Comparison of ENCODE assay signal across 10 mouse cellular contexts in genomic region chr15:89316146-89316545, GRCm38 (mm10). TPM values are rescaled to one million over a fixed set of nuclear protein-coding genes. Genes with fewer than 3 reads are reported as not detected.
DNase-seq lines count a peak whose midpoint lies in the region; ATAC-seq and TF ChIP-seq lines count a peak whose summit lies in the region.
"Had no signal": no experiment of that assay in that cellular context is flagged by ENCODE, and none has a peak within 500 bp of the region (broad histone marks: within the 10 kb centered on the region; RNA-seq: fewer than 3 reads in every experiment).

No protein-coding gene starts in this region.

- peaks cover 39% of the 10 kb centered on the region for H3K79me3 ChIP-seq in C2C12 (ENCODE audit: low read depth)

- H3K27me3 ChIP-seq in heart, embryonic 10.5 days (ENCODE audit: insufficient read depth, poor library complexity, severe bottlenecking): 0 out of 2 replicates have a peak, but pooled peaks cover 1% of the 10 kb centered on the region
- H3K27me3 ChIP-seq in C2C12 (ENCODE audit: control insufficient read depth, insufficient read depth, insufficient read length): no peaks in the 10 kb centered on the region
- H3K27me3 ChIP-seq in lung, embryonic 16.5 days (ENCODE audit: control insufficient read depth, insufficient read depth, low read depth, low read length): no peaks in the 10 kb centered on the region
- H3K27me3 ChIP-seq: stomach, embryonic 15.5 days had no signal

- peaks cover 39% of the 10 kb centered on the region for H3K79me2 ChIP-seq in C2C12 (ENCODE audit: control insufficient read depth, insufficient read depth)

- no peak overlapping the region for H3ac ChIP-seq in C2C12 (ENCODE audit: control insufficient read depth, insufficient read length, low read depth)

- no peaks in the 10 kb centered on the region for H3K9me3 ChIP-seq in heart, embryonic 10.5 days
- H3K9me3 ChIP-seq in lung, embryonic 16.5 days (ENCODE audit: control insufficient read depth, low read length): no peaks in the 10 kb centered on the region
- H3K9me3 ChIP-seq: stomach, embryonic 15.5 days had no signal

- H3K36me3 ChIP-seq in heart, embryonic 10.5 days: no peaks in the 10 kb centered on the region
- H3K36me3 ChIP-seq in C2C12 (ENCODE audit: control insufficient read depth, insufficient read depth): no peaks in the 10 kb centered on the region
- no peaks in the 10 kb centered on the region for H3K36me3 ChIP-seq in lung, embryonic 16.5 days (ENCODE audit: control insufficient read depth, insufficient read depth, low read length)
- H3K36me3 ChIP-seq: stomach, embryonic 15.5 days had no signal

- intact Hi-C loops in left cerebral cortex, postnatal 36 days (cut with DNase I): loop anchor here (2.0 to 5.0 kb wide), 2 partner anchors 39 to 56 kb away; partner anchors contain the start of genes Lmf2, Ncaph2 and Sco2

- peak; percentile 46 for TF ChIP-seq CTCF in C2C12 (IDR thresholded peaks at IDR 0.05; ENCODE audit: control insufficient read depth, insufficient read depth, insufficient read length)

- DNase-seq in heart, embryonic 10.5 days (ENCODE audit: low spot score): no peak
- DNase-seq in heart, adult 11 months: no peak
- DNase-seq in embryo, embryonic 11 days: peak; percentile 22
- DNase-seq in right cerebral cortex, postnatal 25 days: no peak
- no peak for DNase-seq in left cerebral cortex, postnatal 36 days (ENCODE audit: low spot score in 2 of 2)

- 61% methylated on average over 11 of the region's 11 CpGs for WGBS in heart, embryonic 10.5 days
- WGBS in lung, embryonic 16.5 days: 66% methylated on average over 11 of the region's 11 CpGs

- ATAC-seq in lung, embryonic 16.5 days (ENCODE audit: low read depth): no peak
- ATAC-seq in erythroid progenitor cell, adult 5-6 weeks (replicated peaks; ENCODE audit: low FRiP score, poor library complexity, severe bottlenecking): no peak

- H3K27ac ChIP-seq in heart, embryonic 10.5 days: no peak overlapping the region
- no peak overlapping the region for H3K27ac ChIP-seq in lung, embryonic 16.5 days (ENCODE audit: low read length)

- H3K4me3 ChIP-seq in heart, embryonic 10.5 days: peak overlapping the region; percentile 87; the same call in 1 of the 2 replicates
- H3K4me3 ChIP-seq in C2C12 (ENCODE audit: insufficient read depth, poor library complexity, severe bottlenecking): no peak overlapping the region
- H3K4me3 ChIP-seq in lung, embryonic 16.5 days (ENCODE audit: low read length): no peak overlapping the region

- no peak overlapping the region for H3K9ac ChIP-seq in lung, embryonic 16.5 days (ENCODE audit: low read length)

- peak overlapping the region; percentile 77; the same call in 1 of the 2 replicates for H3K4me2 ChIP-seq in lung, embryonic 16.5 days (ENCODE audit: low read depth, low read length)

- peaks cover 26% of the 10 kb centered on the region for H3K4me1 ChIP-seq in heart, embryonic 10.5 days
- H3K4me1 ChIP-seq in lung, embryonic 16.5 days (replicated peaks; ENCODE audit: control insufficient read depth, insufficient read depth, low read length): peaks cover 16% of the 10 kb centered on the region

TF ChIP-seq in C2C12, 6 proteins besides CTCF, POLR2A, EP300 and RAD21:
- TF ChIP-seq MYOG (IDR thresholded peaks at IDR 0.05; ENCODE audit: control insufficient read depth, extremely low read depth, insufficient read length) (no peak), FOSL1 (IDR thresholded peaks at IDR 0.05; ENCODE audit: insufficient read depth, low read length, poor library complexity, severe bottlenecking) (no peak), USF1 (IDR thresholded peaks at IDR 0.05; ENCODE audit: low read depth) (no peak), CEBPB (IDR thresholded peaks at IDR 0.05; ENCODE audit: low read depth) (no peak), MAX (IDR thresholded peaks at IDR 0.05) (no peak), MYOD1 (IDR thresholded peaks at IDR 0.05; ENCODE audit: control insufficient read depth, insufficient read length, low read depth) (no peak)

RNA-seq across cellular contexts. Expression of gene Sbf1, which starts 1.0 kb away (rescaled TPM):
- polyA plus RNA-seq in heart, embryonic 10.5 days (2016; fragmentation: Nextera tagmentation; extraction: Ambion mirVana): 53.3 and 57.2 TPM in 2 replicates
- 143 TPM for polyA plus RNA-seq in C2C12 (2012; fragmentation: generic; extraction: Trizol)
- 42.2 and 50.5 TPM in 2 replicates for polyA plus RNA-seq in lung, embryonic 16.5 days (2015; fragmentation: Nextera tagmentation; extraction: Ambion mirVana)
- total RNA-seq in erythroid progenitor cell, adult 5-6 weeks (2015; ENCODE audit: low replicate concordance): 66.0 and 92.2 TPM in 2 replicates
- 93.9 and 115 TPM in 2 replicates for total RNA-seq in erythroid progenitor cell, adult 5-6 weeks (2017; ENCODE audit: low replicate concordance)
- total RNA-seq in left cerebral cortex, postnatal 36 days (2021): 100 to 1,000 TPM; 241 to 247 TPM

RNA-seq across cellular contexts. Expression of gene Adm2, which starts 6.4 kb away (rescaled TPM):
- polyA plus RNA-seq in heart, embryonic 10.5 days (2016; fragmentation: Nextera tagmentation; extraction: Ambion mirVana): 0.39 and 0.65 TPM in 2 replicates
- 7.0 TPM for polyA plus RNA-seq in C2C12 (2012; fragmentation: generic; extraction: Trizol)
- 0.64 and 1.0 TPM in 2 replicates for polyA plus RNA-seq in lung, embryonic 16.5 days (2015; fragmentation: Nextera tagmentation; extraction: Ambion mirVana)
- not detected in 2 replicates for total RNA-seq in erythroid progenitor cell, adult 5-6 weeks (2015; ENCODE audit: low replicate concordance)
- total RNA-seq in erythroid progenitor cell, adult 5-6 weeks (2017; ENCODE audit: low replicate concordance): not detected in 2 replicates
- total RNA-seq in left cerebral cortex, postnatal 36 days (2021): not detected

RNA-seq across cellular contexts. Expression of gene Miox, which starts 18.1 kb away (rescaled TPM):
- not detected in 2 replicates for polyA plus RNA-seq in heart, embryonic 10.5 days (2016; fragmentation: Nextera tagmentation; extraction: Ambion mirVana)
- polyA plus RNA-seq in C2C12 (2012; fragmentation: generic; extraction: Trizol): not detected
- polyA plus RNA-seq in lung, embryonic 16.5 days (2015; fragmentation: Nextera tagmentation; extraction: Ambion mirVana): not detected in 2 replicates
- total RNA-seq in erythroid progenitor cell, adult 5-6 weeks (2015; ENCODE audit: low replicate concordance): not detected in 2 replicates
- total RNA-seq in erythroid progenitor cell, adult 5-6 weeks (2017; ENCODE audit: low replicate concordance): not detected in 2 replicates
- not detected for total RNA-seq in left cerebral cortex, postnatal 36 days (2021)
- polyA plus RNA-seq: large intestine, adult 2 months had no signal

RNA-seq across cellular contexts. Expression of gene Lmf2, which starts 39.3 kb away (rescaled TPM):
- 51.5 and 55.2 TPM in 2 replicates for polyA plus RNA-seq in heart, embryonic 10.5 days (2016; fragmentation: Nextera tagmentation; extraction: Ambion mirVana)
- polyA plus RNA-seq in C2C12 (2012; fragmentation: generic; extraction: Trizol): 95.9 TPM
- polyA plus RNA-seq in lung, embryonic 16.5 days (2015; fragmentation: Nextera tagmentation; extraction: Ambion mirVana): 79.0 and 83.6 TPM in 2 replicates
- total RNA-seq in erythroid progenitor cell, adult 5-6 weeks (2015; ENCODE audit: low replicate concordance): 71.4 and 96.8 TPM in 2 replicates
- total RNA-seq in erythroid progenitor cell, adult 5-6 weeks (2017; ENCODE audit: low replicate concordance): 63.3 and 84.0 TPM in 2 replicates
- total RNA-seq in left cerebral cortex, postnatal 36 days (2021): 10 to 100 TPM; 16.9 to 18.5 TPM

RNA-seq across cellular contexts. Expression of gene Ncaph2, which starts 39.4 kb away (rescaled TPM):
- 137 and 150 TPM in 2 replicates for polyA plus RNA-seq in heart, embryonic 10.5 days (2016; fragmentation: Nextera tagmentation; extraction: Ambion mirVana)
- 185 TPM for polyA plus RNA-seq in C2C12 (2012; fragmentation: generic; extraction: Trizol)
- polyA plus RNA-seq in lung, embryonic 16.5 days (2015; fragmentation: Nextera tagmentation; extraction: Ambion mirVana): 158 and 172 TPM in 2 replicates
- 195 and 215 TPM in 2 replicates for total RNA-seq in erythroid progenitor cell, adult 5-6 weeks (2015; ENCODE audit: low replicate concordance)
- 221 and 330 TPM in 2 replicates for total RNA-seq in erythroid progenitor cell, adult 5-6 weeks (2017; ENCODE audit: low replicate concordance)
- total RNA-seq in left cerebral cortex, postnatal 36 days (2021): 100 to 1,000 TPM in 1 of 2 experiments, 10 to 100 TPM in 1; 89.8 to 109 TPM
